Mouse (Mus musculus) gastrocnemius, adult 18-20 months (tissue): ENCODE measurements around the gene Rfpl4. TPM values are rescaled to one million over a fixed set of nuclear protein-coding genes. Genes with fewer than 3 reads are reported as not detected.
"Not testable (repeated sequence)": the region's sequence is repeated elsewhere in the genome, so short reads cannot be mapped to it uniquely, and the experiment has no call there.

ENCODE experiments used
- DNase-seq: peaks from one replicate; pipeline ENCODE4 v3.0.0; 2021; ENCODE audit warnings: low spot score
- microRNA-seq: library from miRNA; unstranded; fragments of <30 nt; microRNA quantifications from one replicate; pipeline ENCODE4 v1.2.0, GENCODE M21; 2021
- total RNA-seq, 2 experiments: library from RNA; stranded (reverse); gene quantifications; 2 replicates each; pipeline ENCODE4 v1.2.3; 2021

Gene Rfpl4
- total RNA-seq, 2 experiments from 2014 or later, result not detected

DNA sequence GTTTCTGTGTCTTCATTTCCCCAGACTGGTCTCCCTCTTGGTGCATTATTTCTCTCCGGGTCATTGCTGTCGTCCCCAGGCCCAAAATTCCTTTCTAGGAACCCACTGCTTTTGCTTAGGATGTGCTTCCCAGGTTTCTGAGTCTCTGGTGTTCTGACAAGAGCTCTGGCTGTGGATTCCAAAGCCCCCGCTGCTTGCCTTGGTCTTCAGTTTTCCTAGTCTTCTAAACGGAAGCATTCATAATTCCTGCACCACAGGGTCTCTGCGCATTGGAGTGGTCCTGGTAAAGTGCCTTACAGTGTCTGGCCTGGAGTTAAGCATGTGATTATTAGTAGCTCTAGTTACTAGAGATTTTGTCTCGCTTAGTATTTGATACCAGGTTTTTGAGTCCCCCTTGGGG lies 35.9 kb downstream of the Rfpl4 start:
- DNase-seq, result no peak

DNA sequence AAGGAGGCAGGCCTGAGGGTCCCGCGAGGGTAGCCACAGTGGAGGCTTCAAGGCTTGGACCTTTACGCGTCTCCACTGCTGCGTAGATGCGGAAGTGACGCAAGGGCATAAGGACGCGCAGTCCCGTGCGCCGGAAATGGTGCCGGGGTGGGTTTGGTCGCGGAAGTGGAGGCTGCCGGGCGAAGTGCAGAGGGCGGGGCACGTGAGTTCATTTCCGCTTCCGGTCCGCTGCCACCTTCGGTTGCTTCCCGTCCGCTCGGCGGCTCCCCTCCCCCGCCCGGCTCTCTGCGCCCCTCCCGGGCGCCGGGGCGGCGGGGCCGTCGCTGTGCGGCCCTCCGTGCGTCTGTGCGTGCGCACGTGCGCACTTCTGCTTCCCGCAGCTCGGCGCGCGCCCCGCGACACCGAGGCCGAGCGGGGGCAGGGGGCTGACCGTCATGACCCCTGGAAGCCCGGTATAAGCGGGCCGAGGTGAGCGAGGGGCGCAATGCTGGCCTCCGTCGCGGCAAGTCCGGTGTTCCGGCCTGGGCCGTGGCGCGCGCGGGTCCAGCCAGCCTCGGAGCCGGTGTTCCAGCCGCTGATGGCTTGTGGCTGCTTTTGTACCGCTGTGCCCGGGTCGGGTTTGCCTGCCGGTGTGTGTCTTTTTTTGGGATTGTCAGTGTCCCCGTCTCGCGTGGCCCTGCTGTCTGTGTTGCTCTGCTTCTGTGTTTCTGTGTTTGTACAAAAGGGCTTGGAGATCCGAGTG lies 36.6 kb downstream of the Rfpl4 start, which contains the start of gene Epn1:
Epn1 (plus strand) TSS at position 226 of the 742 bp plus-strand sequence.
- DNase-seq, result peak; percentile 97

DNA sequence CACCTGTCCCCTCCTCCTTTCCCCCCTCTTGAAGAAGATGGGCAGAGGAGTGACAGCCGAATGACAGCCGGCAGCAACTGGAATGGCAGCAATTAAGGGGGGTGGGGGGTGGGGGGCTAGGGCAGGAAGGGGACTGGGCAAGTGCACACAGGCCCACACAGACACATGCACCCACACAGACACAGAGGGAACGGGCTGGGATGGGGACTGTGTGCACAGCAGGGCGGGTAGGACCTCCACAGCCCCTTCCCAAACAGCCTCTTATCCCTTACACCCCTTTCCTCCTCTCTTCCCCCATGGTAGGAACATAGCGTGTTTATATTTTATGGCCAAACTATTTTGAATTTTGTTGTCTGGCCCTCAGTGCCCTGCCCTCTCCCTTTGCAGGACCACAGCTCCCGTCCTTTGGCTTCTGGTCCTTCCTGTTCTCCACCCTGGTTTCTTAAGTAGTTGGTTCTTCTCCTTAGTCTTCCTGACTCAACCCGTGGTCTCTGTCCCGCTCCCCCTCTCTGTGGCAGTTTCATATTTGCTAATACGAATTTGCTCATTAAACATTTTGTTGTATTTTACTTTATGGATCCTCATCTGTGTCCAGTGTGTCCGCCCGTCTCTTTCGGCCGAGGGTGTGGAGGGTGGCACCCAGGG lies 37.3 kb downstream of the Rfpl4 start:
- not testable (repeated sequence) for DNase-seq

DNA sequence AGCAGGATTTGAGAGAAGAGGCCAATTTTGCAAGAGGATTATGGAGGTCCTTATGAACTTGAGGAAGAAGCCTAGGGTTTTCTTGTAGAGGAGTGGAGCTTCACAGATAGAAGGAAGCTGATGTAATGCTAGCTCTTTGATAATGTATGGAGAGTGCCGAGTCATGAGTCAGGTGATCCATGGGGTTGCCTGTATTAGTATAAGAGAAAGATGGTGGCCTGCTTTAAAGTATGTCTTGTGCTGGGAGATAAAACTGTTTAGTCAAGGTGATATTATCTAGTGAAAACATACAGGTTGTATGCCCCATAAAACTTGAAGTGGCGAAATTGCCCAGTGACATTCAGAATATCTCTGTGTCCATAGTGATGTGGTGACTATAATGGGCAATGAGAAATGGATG lies 39.8 kb downstream of the Rfpl4 start:
- DNase-seq, result no peak

DNA sequence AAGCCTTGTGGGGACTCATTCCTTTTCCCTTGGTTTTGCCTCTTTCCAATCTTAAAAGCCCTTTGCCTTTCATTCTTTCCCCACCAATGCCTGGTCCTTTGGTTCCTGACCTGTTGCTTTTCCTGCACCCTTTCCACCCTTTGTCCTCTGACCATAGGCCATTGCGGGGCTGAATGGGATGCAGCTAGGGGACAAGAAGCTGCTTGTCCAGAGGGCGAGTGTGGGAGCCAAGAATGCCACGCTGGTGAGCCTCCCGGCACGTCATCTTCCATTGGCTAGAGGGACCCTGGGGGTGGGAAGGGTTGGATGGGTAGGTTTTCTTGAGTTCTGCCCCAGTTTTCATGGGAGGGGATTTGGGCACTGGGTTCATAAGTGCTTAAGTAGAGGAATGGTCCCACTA lies 41.8 kb downstream of the Rfpl4 start:
- no peak for DNase-seq

DNA sequence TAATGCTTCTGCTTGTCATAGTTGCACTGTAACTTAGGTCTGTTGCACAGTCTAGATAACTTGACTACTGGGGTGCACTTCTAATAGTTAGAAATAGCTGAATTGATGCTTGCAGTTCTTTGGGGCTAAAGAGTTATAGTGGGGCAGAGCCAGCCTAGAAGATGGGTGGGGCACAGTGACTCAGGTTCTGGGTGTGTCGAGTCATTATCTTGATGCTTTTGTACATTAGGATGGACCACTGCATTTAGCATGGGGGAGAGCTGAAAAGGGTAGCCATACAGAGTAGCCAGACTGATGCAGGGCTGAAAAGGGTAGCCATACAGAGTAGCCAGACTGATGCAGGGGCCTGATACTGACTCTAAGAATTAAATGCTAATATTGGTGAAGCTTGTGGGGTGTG lies 43.2 kb downstream of the Rfpl4 start:
- no peak for DNase-seq

DNA sequence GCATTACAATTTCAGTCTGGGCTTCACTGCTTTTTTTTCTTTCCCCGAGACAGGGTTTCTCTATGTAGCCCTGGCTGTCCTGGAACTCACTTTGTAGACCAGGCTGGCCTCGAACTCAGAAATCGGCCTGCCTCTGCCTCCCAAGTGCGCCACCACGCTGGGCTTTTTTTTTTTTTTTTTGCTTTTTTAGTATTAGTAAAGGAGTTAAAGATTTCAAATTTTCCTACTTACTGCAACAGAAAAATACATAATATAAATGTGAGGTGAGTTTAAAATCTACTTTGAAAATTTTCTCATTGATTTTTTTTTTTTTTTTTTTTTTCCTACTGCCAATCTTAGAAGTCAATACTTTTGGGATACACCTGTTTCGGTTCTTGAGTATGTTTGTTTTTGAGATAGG lies 51.9 kb downstream of the Rfpl4 start:
- DNase-seq, result no peak

DNA sequence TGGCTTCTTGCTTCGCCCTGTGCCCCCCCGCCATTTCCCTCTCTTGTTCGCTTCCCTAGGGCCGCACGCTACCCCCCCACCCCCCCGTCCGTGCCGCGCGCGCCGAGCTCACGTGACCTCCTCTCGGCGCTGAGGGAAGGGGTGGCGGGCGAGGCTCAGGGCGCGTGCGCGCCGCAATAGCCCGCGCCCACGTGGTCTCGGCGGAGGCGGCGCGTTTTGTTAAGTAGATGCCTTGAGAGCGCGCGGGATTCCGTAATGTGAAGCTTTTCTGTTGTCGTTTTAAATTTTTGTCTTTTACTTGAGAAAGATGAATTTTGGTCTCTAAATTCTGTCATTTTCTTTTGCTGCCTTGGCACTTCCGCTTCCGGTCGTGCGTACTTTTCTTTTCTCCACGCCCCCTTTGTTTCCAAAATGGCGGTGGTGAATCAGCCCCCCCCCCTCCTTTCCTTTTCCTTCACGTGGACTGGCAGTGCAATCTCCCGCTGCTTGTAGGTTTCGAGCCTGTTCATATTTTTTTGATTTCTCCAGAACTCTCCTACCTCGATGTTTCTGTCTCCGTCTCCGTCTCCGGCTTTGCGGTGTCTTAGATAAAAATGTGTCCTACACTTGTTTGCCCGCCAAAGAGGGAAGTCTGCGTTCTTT lies 54.3 kb downstream of the Rfpl4 start:
- DNase-seq, result peak; percentile 66

DNA sequence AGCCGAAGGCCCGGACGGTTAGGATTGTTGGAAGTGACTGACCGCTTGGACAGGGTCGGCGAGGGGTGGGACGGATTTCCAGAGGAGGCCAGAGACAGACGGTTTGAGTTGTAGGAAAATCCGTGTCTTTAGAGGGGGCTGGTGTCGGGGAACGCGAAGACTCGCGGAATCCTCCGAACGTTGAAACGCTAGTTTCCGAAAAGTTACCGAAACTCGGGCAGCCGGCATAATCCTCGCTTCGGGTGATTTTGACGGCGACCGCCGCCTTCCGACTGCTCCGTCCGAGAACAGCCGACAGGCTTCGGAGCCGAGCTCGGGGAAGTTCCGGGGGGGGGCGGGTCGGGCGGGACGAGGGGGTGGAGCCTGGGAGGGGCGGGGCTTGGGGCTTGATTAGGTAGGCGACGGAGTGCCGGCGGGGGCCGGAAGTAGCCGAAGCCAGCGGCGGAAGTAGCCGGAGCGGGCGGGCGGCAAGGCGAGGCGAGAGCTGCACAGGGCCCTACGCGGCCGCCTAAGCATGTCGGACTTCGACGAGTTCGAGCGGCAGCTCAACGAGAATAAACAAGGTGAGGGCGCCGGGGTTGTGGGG lies 54.9 kb downstream of the Rfpl4 start, which contains the start of gene U2af2:
U2af2 (plus strand) TSS at position 370 of the 586 bp plus-strand sequence.
- peak; percentile 92 for DNase-seq

DNA sequence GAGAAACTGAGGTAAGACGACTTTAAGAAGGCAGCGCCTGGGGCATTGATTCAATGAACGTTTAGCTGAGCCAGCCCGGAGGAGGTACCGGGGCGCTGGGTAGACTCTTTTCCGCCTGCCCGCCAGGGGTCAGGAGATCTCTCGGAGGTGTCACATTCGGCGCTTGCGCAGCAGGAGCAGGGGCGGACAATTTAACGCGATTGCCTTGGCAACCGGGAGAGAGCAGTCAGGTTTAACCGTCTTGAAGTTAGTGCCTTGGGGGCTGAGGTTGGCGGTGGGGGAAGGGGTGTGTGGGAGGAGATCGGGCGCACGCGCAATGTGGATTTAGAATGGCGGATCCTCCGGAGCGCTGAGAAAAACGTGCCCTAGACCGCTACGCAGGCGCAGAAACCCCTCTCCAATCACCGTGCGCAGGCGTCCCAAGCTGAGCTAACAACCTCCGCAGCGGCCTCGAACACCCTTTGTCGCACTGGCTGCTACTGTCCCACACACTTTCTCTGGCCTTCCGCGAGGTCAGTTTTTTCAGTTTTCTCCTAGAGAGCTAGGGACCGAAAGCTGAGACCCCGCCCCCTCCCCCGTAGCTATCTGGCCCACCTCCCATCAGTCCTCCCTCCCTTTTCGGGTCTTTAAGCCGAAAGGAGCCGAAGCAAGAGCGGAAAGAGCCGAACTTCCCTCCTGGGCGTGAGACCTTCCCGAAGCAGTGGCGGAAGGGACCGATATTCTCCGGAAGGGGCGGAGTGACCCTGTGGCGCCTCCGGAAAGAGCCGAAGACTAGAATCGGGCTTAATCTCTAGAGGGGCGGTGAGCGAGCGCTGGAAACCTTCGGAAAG lies 55.6 kb downstream of the Rfpl4 start:
- DNase-seq, result peak; percentile 99

DNA sequence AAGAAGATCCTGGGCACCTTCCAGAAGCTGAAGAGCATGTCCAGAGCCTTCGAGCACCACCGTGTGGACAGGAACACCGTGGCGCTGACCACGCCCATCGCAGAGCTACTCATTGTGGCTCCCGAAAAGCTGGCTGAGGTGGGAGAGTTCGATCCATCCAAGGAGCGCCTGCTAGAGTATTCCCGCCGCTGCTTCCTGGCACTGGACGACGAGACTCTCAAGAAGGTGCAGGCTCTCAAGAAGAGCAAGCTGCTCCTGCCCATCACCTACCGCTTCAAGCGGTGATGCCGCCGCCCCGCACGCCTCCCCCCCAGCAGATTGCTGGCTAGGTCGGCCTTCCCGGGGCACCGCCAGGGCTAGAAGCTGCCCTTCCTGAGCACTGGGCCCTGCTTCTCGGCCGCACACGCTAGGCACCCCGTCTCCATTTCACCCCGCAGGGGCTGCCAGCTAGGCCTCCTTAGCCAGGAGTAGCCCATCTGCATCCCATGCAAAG lies 56.5 kb downstream of the Rfpl4 start:
- peak; percentile 78 for DNase-seq

Small RNA genes lying within 50 kb of the gene (microRNA-seq; reads per million reads assigned to microRNA genes)
- not detected for gene Gm26217

Other genes starting within 250 kb of the Rfpl4 start
- gene Isoc2b, start 246.7 kb downstream of the Rfpl4 start, total RNA-seq, result 1 to 10 TPM; 6.0 to 8.2 TPM
- gene Isoc2a, start 239.8 kb downstream of the Rfpl4 start, total RNA-seq, result 10 to 100 TPM; 26.9 to 32.6 TPM
- under 1 TPM; 0.18 to 0.64 TPM for gene Gm36210, start 210.4 kb downstream of the Rfpl4 start, total RNA-seq
- 1 to 10 TPM; 8.7 to 8.9 TPM for gene Zfp628, start 201.7 kb downstream of the Rfpl4 start, total RNA-seq
- gene Nat14, start 194.9 kb downstream of the Rfpl4 start, total RNA-seq, result 1 to 10 TPM; 3.2 to 4.6 TPM
- 1 to 10 TPM; 3.9 to 4.7 TPM for gene Ssc5d, start 191.2 kb downstream of the Rfpl4 start, total RNA-seq
- 100 to 1,000 TPM in 1 of 2 experiments, 10 to 100 TPM in 1; 37.4 to 119 TPM for gene Sbk2, start 152.5 kb downstream of the Rfpl4 start, total RNA-seq
- gene Sbk3, start 145.8 kb downstream of the Rfpl4 start, total RNA-seq, result 10 to 100 TPM in 1 of 2 experiments, 1 to 10 TPM in 1; 1.8 to 15.5 TPM
- gene Zfp579, start 120.8 kb downstream of the Rfpl4 start, total RNA-seq, result 10 to 100 TPM in 1 of 2 experiments, 1 to 10 TPM in 1; 8.7 to 13.9 TPM
- 1 to 10 TPM; 8.0 to 8.5 TPM for gene Zfp524, start 102.5 kb downstream of the Rfpl4 start, total RNA-seq
- 10 to 100 TPM; 19.0 to 24.4 TPM for gene Fiz1, start 102.3 kb downstream of the Rfpl4 start, total RNA-seq
- gene Gm44973, start 101.5 kb downstream of the Rfpl4 start, total RNA-seq, result not detected
- gene Zfp865, start 96.6 kb downstream of the Rfpl4 start, total RNA-seq, result 10 to 100 TPM; 12.4 to 13.2 TPM
- not detected for gene Ccdc106, start 96.4 kb downstream of the Rfpl4 start, total RNA-seq
- not detected for gene 4632433K11Rik, start 82.8 kb downstream of the Rfpl4 start, total RNA-seq
- 1 to 10 TPM; 2.7 to 2.8 TPM for gene Zfp784, start 78.5 kb downstream of the Rfpl4 start, total RNA-seq
- 1 to 10 TPM; 2.4 to 3.7 TPM for gene Zfp580, start 65.4 kb downstream of the Rfpl4 start, total RNA-seq
- 10 to 100 TPM; 39.0 to 49.6 TPM for gene U2af2, start 54.8 kb downstream of the Rfpl4 start, total RNA-seq
- 100 to 1,000 TPM; 161 to 183 TPM for gene Epn1, start 36.7 kb downstream of the Rfpl4 start, total RNA-seq
- gene Rasl2-9, start 9.0 kb upstream of the Rfpl4 start, total RNA-seq, result 1 to 10 TPM; 2.1 to 2.6 TPM
- not detected for gene Vmn1r55, start 32.7 kb upstream of the Rfpl4 start, total RNA-seq
- not detected for gene Vmn1r56, start 79.8 kb upstream of the Rfpl4 start, total RNA-seq
- gene Vmn1r57, start 101.5 kb upstream of the Rfpl4 start, total RNA-seq, result not detected
- gene Gm5065, start 233.6 kb upstream of the Rfpl4 start, total RNA-seq, result not detected
- gene Nlrp2, start 234.1 kb upstream of the Rfpl4 start, total RNA-seq, result not detected